Mouse (Mus musculus) spleen, adult 12 weeks (tissue): ENCODE data around the gene Tmem151b.

Experiments used
- DNase-seq: peaks from one replicate; pipeline ENCODE4 v3.0.0; 2022; ENCODE audit warnings: low spot score

Gene Tmem151b

DNA sequence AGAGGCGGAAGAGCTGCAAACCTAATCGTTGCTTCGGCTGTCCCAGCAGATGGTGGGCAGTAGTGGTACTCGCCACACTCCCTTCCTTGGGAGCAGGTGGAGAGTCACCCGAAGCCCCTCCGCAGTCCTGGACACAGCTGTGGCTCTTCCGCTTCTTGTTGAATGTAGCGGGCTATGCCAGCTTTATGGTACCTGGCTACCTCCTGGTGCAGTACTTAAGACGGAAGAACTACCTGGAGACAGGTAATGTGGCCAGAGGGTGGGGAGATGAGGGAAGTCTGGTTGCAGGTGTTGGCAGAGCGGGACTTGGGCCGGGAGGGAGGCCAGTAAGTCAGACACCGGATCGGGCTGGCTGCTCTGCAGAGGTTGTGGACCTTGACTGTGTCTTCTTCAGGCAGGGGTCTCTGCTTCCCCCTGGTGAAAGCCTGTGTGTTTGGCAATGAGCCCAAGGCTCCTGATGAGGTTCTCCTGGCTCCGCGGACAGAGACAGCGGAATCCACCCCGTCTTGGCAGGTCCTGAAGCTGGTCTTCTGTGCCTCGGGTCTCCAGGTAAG lies 15.1 kb upstream of the Tmem151b start:
- DNase-seq: no peak

DNA sequence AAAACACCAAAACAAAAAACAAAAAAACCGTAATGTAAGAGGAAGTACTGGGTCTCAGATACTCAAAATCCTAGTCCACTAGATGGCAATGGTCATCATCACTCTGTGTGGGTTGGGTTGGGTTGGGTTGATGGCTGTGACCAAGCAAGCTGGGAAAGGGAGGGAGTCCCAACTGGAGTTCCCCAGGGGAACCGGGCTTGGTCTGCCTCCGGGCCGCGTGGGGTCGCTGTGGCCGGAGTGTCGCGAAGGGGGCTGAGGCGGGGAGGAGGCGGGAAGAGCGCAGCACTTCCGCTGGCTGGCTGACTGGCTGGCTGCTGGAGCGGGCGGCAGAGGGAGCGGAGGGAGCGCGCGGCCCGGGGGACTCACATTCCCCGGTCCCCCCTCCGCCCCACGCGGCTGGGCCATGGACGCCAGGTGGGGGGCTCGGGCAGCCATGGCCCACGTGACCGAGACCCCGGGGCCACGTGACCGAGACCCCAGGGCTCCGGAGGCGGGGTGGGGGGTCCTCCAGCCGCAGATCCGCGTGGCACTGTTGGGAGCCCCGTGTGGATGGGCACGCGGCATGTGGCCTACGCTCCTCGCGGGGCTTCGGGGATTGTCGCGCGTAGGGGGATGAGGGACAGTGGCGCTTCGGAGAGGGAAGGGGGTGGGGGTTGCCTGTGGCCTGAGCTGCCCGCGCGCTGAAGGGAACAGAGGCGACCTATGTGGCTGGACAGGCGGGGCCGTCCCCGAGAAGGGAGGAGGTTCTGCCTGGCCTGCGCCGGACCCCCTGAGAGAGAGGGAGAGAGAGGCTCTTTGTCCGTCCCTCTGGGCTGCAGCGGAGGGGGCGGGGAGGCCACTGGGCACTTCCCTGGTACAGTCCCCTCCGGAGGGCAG lies 14.4 kb upstream of the Tmem151b start, which contains the start of gene Slc35b2:
Gene Slc35b2 (plus strand): TSS at position 220 of the 876 bp plus-strand sequence.
- DNase-seq: peak; percentile 74

DNA sequence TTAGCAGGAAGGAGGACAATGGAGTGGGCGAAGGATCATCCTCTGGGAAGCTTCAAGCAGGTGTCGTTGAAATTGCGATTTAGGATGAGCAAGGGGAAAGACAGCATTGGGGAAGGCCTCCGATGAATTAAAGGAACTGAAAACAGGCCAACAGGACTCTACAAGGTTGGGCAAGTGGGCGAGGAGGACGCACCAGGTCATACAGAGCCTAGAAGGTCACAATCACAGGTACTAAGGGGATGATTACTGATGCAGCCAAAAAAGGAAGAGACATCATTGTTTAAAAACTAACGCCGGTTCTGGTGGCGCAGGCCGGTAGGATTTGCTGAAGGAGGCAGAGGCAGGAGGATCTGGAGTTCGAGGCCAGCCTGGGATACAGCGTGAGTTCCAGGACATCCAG lies 13.7 kb upstream of the Tmem151b start:
- DNase-seq: no peak

DNA sequence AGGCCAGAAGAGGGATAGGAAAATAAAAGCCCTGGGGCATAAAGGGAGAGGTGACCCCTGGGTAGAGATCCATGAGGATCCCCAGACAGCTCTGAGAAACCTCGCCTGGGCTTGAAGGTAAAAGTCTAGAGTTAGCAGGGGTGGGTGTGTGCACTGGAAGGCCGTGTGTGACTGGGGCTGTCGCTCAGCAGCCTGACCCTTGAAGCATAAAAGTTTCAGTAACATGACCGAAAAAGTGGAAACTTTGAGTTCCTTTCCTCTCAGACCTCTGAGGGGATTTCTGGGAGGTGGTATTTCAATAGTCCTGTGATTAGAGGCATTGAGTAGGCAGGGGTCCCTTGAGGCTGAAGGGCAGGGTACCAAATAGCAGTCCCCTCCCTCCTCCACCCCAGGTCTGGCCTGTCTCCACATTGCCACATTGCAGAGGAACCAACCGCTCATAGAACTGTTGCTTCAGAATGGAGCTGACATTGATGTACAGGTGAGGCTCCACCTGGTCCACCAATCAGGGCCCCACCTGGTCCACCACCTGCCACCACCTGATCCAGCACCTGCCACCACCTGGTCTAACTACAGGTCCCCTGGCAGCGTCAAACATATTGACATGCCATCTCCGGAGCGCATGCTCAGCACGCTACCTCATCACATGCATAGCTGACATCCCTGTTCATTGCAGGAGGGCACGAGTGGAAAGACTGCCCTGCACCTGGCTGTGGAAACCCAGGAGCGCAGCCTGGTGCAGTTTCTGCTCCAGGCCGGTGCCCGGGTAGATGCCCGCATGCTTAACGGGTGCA lies 10.5 kb upstream of the Tmem151b start:
- DNase-seq: no peak

DNA sequence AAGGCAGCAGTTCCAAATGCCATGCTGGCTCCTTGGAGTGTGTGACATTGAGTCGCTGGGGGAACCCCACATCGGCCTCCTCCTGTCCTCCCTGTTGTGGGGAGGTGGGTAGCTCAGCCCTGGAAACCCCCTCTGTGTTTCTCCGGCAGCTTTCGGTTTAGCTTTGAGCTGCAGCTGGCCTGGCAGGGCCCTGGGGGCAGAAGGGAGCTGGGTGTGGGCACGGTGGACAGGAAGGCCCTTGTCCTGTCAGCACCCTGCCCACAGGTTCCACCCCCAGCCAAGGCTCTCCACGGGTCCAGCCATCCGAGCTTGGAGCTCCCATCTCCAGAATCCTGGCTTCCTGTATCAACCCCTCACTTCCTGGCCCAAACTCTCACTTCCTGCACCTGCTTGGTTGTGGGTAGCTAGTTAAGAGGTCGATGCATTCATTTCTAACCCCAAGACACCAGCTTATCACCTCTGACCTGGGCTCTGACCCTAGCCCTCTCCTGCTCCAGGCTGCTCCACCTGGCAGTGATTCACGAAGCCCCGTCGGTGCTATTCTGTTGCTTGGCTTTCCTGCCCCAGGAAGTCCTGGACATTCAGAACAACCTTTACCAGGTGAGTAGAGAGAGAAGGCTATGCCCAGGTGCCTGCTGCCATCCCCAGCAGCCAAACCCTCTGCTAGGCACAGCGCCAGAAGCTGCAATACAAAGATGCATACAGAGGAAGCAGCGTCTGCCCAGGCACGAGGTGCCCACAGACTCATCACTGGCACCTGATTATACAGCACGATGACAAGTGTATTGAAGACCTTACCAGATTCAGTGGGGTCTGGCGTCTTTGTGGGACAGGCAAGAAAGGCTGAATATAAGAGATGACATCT lies 8.8 kb upstream of the Tmem151b start:
- no peak for DNase-seq

DNA sequence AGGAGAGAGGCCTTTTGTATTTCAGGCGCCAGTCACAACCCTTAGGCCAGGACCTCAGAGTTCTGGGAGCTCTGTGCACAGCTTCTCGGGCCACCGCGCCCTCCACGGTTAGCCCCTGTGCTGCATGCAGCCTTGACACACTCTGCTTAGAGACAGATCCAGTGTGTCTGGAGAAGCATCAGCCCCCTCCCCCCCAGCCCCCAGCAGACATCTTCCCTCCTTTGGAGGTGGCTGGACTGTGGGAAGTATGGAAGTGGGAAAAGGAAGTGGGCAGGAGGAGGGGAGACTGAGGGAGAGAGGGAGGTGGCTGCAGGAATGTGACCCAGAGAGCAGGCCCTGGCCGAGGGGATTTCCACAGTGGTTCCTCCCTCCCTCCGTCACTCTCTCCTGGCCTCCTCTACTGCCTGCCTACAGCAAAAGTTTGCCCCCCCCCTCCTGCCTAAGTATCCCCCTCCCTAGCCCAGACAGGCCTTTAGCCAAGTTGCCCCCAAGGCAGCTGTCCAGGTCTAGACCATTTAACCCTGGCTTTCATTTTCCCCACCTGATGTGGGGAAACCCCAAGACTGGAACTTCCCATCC lies 7.9 kb upstream of the Tmem151b start:
- DNase-seq: no peak

DNA sequence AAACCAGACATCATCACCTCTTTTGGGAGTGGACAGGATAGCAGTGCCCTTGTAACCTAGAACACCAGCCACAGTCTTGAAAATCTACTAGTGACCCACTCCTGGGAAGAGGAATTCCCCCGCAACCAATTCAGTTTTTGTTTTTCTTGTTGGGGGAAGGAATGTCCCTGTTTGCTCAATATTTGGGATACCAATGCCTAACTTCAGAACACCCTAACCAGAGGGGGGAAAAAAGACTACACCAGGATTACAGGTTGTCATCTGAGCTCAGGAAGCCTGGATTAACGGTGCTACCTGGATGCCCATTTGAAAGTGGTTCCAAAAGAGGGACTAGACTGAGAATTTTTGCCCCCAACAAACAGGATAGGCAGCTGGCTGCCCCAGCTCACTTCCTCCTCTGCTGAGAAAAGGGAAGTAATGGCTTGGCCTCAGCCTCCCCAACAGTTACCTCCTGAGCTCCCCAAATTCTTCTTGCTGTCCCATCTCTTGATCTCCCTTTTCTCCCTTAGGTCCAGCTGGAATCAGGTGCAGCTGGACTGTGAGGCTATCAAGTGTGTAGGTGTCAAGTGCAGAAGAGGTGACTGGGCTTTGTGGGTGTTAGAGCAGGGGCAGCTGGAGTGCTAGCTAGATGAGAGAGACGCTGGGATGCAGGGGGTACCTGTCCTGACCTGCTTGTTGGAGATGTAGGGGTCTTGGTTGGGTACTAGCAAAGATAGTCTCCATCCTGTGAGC lies 7.2 kb upstream of the Tmem151b start:
- DNase-seq: no peak

DNA sequence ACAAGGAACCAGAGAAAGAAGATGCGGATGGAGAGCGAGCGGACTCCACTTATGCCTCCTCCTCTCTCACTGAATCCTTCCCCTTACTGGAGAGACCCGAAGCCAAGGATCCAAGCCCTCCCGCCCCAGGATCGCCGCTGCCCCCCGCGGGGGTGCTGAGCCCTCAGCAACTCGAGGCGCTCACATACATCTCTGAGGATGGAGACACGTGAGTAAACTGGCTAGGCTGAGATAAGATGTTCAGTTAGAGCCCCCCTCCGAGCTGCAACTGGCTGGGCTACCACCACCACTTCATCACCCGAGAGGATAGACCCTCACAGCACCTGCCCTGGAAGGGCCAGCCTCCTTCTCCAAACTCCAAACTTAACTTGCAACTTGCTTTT lies 6.6 kb upstream of the Tmem151b start:
- no peak for DNase-seq

DNA sequence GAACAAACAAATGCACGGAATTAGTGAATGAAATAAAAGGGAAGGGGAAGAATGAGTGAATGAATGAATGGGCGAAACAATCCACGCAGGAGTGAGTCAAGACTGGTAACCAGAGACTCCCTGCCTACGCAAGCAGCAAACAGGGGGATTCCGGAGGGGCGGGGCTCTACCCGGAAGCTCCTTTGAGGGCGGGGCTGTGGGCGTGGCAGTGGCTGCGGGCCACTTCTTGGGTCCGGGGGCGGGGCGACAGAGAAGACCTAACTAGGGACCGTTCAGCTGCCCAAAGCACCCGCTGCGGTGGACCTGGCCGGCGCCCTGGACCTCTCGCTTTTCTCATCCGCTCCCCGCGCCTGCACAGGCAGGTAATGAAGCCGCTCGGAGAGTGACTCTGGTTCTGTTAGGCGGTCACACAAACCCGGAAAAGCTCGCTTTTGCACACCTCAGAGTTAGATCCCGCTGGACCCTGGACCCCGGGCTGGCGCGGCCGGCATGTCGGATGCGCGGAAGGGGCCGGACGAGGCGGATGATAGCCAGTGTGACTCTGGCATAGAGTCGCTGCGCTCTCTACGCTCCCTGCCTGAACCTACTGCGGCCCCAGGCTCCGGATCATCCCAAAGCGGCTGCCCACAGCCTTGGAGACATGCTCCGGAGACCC lies 6.1 kb upstream of the Tmem151b start, which contains the start of gene Nfkbie:
Gene Nfkbie (plus strand): TSS at position 252 of the 655 bp plus-strand sequence.
- DNase-seq: peak; percentile 91

DNA sequence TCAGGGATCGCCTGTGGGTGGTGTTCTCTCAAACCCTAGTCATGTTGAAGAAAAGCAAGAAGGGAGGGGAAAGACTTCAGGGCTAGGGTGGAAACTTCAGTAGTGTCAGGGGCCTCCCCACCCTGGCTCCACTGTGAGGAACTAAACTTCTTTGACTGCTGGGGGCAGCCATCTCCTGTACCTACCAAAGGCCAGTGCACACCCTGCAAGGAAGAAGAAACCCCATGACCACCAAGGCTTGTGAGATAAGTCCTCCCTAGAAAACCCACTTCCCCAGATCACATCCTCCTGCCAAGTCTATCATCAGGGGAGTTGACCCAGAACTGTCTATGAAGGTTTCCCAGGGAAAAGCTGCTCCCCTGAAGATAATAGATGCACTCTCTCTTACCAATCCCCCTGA lies 4.9 kb upstream of the Tmem151b start:
- no peak for DNase-seq

DNA sequence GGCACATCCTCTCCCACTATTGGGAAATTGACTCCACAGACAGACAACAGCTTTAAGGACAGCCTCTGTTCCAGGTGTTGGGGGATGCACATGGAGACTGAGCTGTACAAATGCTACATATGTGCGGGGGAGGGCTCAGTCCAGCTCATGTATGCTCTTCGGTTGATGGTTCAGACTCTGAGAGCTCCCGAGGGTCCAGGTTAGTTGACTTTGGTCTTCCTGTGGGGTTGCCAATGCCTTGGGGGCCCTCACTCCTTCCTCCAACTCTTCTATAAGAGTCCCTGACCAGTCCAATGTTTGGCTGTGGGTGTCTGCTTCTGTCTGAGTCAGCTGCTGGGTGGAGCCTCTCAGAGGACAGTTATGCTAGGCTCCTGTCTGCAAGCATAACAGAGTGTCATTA lies 3.6 kb upstream of the Tmem151b start:
- no peak for DNase-seq

DNA sequence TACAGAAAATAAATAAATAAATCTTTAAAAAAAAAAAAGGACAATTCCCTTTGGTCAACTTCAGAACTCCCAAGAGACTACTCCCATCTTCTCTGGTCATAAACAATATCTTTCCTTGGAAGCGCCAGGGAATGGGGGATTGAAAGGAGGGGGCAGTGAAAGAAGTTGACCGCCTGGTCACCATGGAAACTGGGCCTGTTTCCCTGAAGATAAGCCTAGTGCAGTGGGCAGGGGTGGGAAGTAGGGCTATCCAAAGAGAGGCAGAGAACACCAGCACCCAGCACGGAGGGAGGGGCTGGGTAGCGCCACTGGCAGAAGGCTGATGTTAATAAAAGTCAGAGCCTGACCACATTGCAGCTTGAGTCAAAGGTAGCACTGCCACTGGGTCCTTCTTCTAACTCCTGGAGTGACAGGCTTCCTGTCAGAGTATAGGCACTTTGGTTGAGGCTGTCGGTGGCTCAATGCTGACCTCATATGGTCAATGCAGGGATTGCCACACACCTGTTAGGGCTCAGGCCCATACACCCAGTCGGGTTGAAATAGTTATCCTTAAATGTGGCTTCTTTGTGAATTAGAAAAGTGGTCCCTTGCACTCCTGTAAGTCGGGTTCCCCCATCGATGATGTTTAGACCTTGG lies 2.5 kb upstream of the Tmem151b start:
- peak; percentile 67 for DNase-seq

DNA sequence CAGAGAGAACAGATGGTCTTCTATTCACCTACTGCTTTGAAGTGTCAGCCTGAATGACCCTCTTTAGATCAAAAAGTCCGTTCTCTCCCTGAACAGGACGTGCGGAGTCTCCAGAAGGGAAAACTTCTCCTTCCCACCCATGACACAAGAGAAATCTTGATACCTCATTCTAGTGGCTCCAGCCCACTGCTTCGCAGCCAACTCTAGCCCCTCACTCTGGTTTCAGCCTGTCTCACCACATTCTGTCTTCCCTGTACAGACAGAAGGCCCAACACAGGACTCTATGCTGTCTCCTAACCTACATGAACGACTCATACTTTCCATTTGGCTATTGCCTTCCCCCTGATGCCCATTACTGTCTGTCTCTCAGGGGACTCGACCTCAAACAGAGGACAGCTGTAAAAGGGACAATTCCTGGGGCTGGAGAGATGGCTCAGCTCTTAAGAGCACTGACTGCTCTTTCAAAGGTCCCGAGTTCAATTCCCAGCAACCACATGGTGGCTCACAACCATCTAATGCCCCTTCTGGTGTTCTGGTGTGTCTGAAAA lies 1.8 kb upstream of the Tmem151b start:
- DNase-seq: no peak

DNA sequence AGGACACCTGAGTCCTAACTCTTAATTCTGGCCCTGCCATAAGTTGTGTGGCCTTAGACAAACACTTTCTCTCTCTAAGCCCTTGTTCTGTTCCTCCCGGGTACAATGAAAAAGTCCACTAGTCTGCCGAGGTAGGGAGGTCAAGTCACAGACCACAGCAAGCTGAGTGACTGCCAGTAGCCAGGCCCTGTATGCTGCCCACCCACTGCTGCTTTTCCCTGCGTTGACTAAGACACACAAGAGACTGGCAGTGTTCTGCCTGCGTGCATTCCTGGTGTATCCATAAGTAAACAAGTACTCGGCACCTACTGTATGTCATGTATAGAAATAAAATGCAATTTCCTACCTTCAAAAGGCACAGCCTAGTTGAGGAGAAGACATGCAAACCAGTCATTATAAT lies 776 bp upstream of the Tmem151b start:
- DNase-seq: no peak

DNA sequence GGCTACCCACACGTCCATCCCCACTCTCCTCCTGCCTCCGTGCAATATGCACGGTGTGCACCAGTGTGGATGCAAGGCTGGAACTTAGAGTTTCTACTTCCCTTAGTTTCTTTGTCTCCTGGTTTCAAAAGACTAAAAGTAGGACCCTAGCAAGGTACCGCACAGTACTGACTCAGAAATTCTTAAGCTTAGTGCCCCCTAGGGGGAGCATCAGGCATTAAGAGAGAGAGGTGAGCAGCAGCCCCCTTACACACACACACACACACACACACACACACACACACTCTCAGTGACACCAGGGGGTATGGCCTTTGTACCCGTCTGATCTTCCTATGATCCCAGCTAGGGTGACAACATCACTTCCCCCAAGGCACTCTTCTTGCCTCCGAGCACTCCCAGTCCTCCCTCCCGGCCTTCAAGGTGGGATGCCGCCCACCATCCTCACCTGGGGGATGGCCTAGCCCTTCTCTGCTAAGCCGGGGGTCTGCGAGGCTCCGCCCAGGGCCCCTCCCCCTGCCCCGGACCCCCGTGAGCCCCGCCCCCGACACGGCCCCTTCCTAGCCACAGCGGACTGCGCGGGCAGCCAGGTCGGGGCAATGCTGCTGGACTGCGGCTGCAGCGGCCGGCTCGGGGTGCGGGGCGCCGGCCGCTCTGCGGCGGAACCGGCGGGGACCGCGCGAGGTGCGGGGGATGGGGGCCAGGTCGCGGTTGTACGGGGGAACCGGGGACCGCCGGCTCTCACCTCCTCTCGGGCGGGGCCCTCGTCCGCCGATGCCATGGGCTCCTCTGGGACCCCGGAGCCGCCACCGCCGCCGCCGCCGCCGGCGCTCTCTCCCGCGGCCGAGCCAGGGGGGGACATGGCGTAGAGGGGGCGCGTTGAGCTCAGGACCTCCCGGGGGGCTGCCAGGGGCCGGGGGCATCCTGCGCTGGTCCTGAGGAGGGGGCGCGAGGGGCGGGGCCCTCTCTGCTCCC lies 650 bp downstream of the Tmem151b start:
- no peak for DNase-seq

DNA sequence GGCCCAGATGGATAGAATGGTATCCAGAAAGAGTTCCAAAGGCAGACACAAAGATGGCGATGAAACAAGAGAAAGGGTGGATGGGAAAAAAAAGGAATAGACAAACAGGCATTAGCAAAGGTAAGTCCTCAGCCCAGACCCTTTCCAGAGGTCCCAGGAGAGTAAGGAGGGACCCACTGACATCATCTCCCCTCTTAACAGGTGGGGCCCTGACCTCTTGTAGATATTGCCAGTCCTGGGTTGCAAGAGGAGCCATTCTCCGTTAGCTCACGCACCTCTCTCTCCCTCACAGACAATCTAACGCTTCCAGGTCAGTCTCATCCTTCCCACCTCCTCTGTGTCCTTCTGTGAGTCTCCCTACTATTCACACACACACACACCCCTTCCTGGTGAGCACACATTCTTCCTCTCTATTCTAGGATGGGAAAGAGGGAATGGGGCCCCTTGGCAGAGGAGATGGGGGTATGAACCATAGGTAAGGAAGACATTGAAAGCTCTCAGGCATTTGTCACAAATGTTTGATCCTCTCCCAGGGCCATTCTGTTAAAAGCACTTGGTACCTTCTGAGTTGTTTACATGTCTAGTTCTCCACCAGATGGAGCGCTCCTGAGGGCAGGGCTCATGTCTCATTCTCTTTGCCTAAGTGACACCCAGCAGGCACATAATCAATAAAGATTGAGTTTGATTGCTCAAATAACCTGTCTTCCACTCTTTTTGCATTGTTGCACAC lies 1.9 kb downstream of the Tmem151b start:
- DNase-seq: no peak

DNA sequence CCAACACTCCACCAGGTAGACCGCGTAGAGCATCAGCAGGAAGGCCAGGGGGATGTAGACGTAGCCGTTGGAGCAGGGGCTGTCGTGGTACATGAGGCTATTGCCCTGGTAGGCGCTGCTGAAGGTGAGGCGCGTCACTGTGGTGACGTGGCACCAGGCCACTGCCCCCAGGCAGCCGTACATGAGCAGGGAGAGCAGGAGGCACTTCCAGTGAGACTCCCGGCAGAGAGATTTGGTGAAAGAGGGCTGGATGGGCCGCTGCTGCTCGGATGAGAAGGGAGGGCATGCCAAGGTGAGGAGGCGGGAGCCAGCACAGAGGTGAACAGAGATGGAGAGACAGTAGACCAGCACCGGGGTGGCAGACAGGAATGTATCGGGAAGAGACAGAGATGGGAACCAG lies 2.5 kb downstream of the Tmem151b start:
- DNase-seq: no peak
